Mouse (Mus musculus) small intestine, adult 2 months (tissue): ENCODE measurements around the gene Pla2g1b. TPM values are rescaled to one million over a fixed set of nuclear protein-coding genes. Genes with fewer than 3 reads are reported as not detected.
"Not testable (repeated sequence)": the region's sequence is repeated elsewhere in the genome, so short reads cannot be mapped to it uniquely, and the experiment has no call there.

Source experiments
- H3K27ac ChIP-seq: fragments of 200-500 bp; 2 replicates; pipeline ENCODE4 v1.5.1; 2012; ENCODE audit warnings: low read depth, low read length, control low read depth, inconsistent platforms; ENCODE audit not compliant: insufficient read depth
- H3K27me3 ChIP-seq: fragments of 200-500 bp; 2 replicates; pipeline ENCODE4 v1.6.1; 2012; ENCODE audit warnings: mild to moderate bottlenecking, moderate library complexity, low read length, inconsistent platforms; ENCODE audit not compliant: control insufficient read depth, insufficient read depth
- H3K36me3 ChIP-seq: fragments of 200-500 bp; 2 replicates; pipeline ENCODE4 v1.6.1; 2012; ENCODE audit warnings: mild to moderate bottlenecking, low read length, control low read depth, inconsistent platforms; ENCODE audit not compliant: control insufficient read depth, insufficient read depth
- H3K4me1 ChIP-seq: fragments of 200-500 bp; 2 replicates; pipeline ENCODE4 v1.6.1; 2012; ENCODE audit warnings: low read length, inconsistent platforms, mixed read lengths; ENCODE audit not compliant: control insufficient read depth, insufficient read depth, insufficient read length
- H3K4me3 ChIP-seq: fragments of 200-500 bp; 2 replicates; pipeline ENCODE4 v1.5.1; 2012; ENCODE audit warnings: low read depth, mild to moderate bottlenecking, control low read depth, inconsistent platforms, low read length, moderate library complexity
- CTCF ChIP-seq: fragments of 200-500 bp; IDR thresholded peaks from 2 replicates; pipeline ENCODE4 v1.5.1; 2012; ENCODE audit warnings: low read depth, mild to moderate bottlenecking, control low read depth, inconsistent platforms, low read length, moderate library complexity, mixed read lengths; ENCODE audit not compliant: insufficient replicate concordance, insufficient read length; ENCODE audit errors: extremely low read depth
- POLR2A ChIP-seq: fragments of 200-500 bp; IDR thresholded peaks from 2 replicates; pipeline ENCODE4 v1.6.1; 2012; ENCODE audit warnings: low read depth, mild to moderate bottlenecking, control low read depth, inconsistent platforms, low read length, moderate library complexity
- WGBS: fragments of 180-500 bp; shearing (Covaris S2); methylation state at CpG from one replicate; pipeline ENCODE4 v1.1.7; 2018; 5-methylcytosine and 5-hydroxymethylcytosine counted together
- polyA plus RNA-seq: library from polyadenylated mRNA; depleted of rRNA; stranded (reverse); fragments of >200 nt; gene quantifications from 2 replicates; pipeline ENCODE4 v1.2.3, GENCODE M21; 2012

Gene Pla2g1b
- polyA plus RNA-seq, 1 experiment = 5.2 TPM

- Histone ChIP-seq H3K4me1 (peaks cover 10% of the 10 kb centered on the region), H3K27me3 (no peaks in the 10 kb centered on the region), H3K36me3 (no peaks in the 10 kb centered on the region), H3K4me3 (no peak overlapping the region), H3K27ac (no peak overlapping the region)
- WGBS = 88% methylated on average over 7 of the region's 7 CpGs
- TF ChIP-seq CTCF (no peak), POLR2A (no peak)
These were observed 28.7 kb upstream of the Pla2g1b start for GRCm38 (mm10) chr5:115437242-115437944.

- H3K36me3 ChIP-seq = no peaks in the 10 kb centered on the region
- H3K4me3 ChIP-seq = no peak overlapping the region
- H3K27ac ChIP-seq = no peak overlapping the region
- peaks cover 8% of the 10 kb centered on the region for H3K4me1 ChIP-seq
- WGBS = 74% methylated on average over 2 of the region's 2 CpGs
- H3K27me3 ChIP-seq = no peaks in the 10 kb centered on the region
- no peak for TF ChIP-seq CTCF
- TF ChIP-seq POLR2A = no peak
These were observed 28.1 kb upstream of the Pla2g1b start for GRCm38 (mm10) chr5:115437945-115438315.

- Histone ChIP-seq H3K36me3 (no peaks in the 10 kb centered on the region), H3K4me3 (no peak overlapping the region), H3K27me3 (no peaks in the 10 kb centered on the region), H3K27ac (no peak overlapping the region), H3K4me1 (peaks cover 7% of the 10 kb centered on the region)
- TF ChIP-seq POLR2A (no peak), CTCF (no peak)
- WGBS = 76% methylated on average over 7 of the region's 7 CpGs
These were observed 27.4 kb upstream of the Pla2g1b start for GRCm38 (mm10) chr5:115438667-115439066.

GRCm38 (mm10) chr5:115441205-115441849 is 24.7 kb upstream of the Pla2g1b start:
- Histone ChIP-seq H3K27me3 (no peaks in the 10 kb centered on the region), H3K27ac (no peak overlapping the region), H3K36me3 (no peaks in the 10 kb centered on the region), H3K4me1 (peaks cover 1% of the 10 kb centered on the region; the same call in 1 of the 2 replicates), H3K4me3 (no peak overlapping the region)
- 39% methylated on average over 14 of the region's 14 CpGs for WGBS
- TF ChIP-seq POLR2A (no peak), CTCF (peak; percentile 81; the same call in 1 of the 2 replicates)

GRCm38 (mm10) chr5:115442663-115443062 is 23.4 kb upstream of the Pla2g1b start:
- WGBS = 77% methylated on average over 5 of the region's 5 CpGs
- H3K36me3 ChIP-seq, H3K4me1 ChIP-seq, H3K4me3 ChIP-seq, H3K27me3 ChIP-seq, H3K27ac ChIP-seq: not testable (repeated sequence)
- TF ChIP-seq CTCF = peak; percentile 45; the same call in 1 of the 2 replicates

GRCm38 (mm10) chr5:115444130-115444529 is 21.9 kb upstream of the Pla2g1b start:
- no peak for TF ChIP-seq CTCF
- TF ChIP-seq POLR2A = no peak
- Histone ChIP-seq H3K4me3 (no peak overlapping the region), H3K4me1 (no peaks in the 10 kb centered on the region), H3K27me3 (no peaks in the 10 kb centered on the region), H3K36me3 (no peaks in the 10 kb centered on the region), H3K27ac (no peak overlapping the region)
- 91% methylated on average over 11 of the region's 11 CpGs for WGBS

GRCm38 (mm10) chr5:115447108-115447507 is 19.0 kb upstream of the Pla2g1b start:
- Histone ChIP-seq H3K36me3 (no peaks in the 10 kb centered on the region; the same call in 1 of the 2 replicates), H3K27ac (no peak overlapping the region), H3K27me3 (no peaks in the 10 kb centered on the region), H3K4me3 (no peak overlapping the region), H3K4me1 (no peaks in the 10 kb centered on the region)
- WGBS = 74% methylated on average over 17 of the region's 17 CpGs
- no peak for TF ChIP-seq CTCF
- TF ChIP-seq POLR2A = no peak

GRCm38 (mm10) chr5:115449247-115449646 is 16.8 kb upstream of the Pla2g1b start:
- TF ChIP-seq POLR2A (no peak), CTCF (no peak)
- no peaks in the 10 kb centered on the region for H3K27me3 ChIP-seq
- no peaks in the 10 kb centered on the region for H3K4me1 ChIP-seq
- no peak overlapping the region for H3K27ac ChIP-seq
- no peaks in the 10 kb centered on the region; the same call in 1 of the 2 replicates for H3K36me3 ChIP-seq
- WGBS = 89% methylated on average over 3 of the region's 3 CpGs
- H3K4me3 ChIP-seq = no peak overlapping the region
